Mouse (Mus musculus): ENCODE results near the gene Zfp46. TPM values are rescaled to one million over a fixed set of nuclear protein-coding genes. Genes with fewer than 3 reads are reported as not detected.
A peak's percentile ranks its signal among the peaks of the same experiment; 100 is the strongest.

The Zfp46 gene
- polyA plus RNA-seq, 2 experiments, result 30.2 to 39.6 TPM

- peaks cover 8% of the 10 kb centered on the region; the same call in 1 of the 2 replicates for H3K27me3 ChIP-seq (ENCODE audit: control insufficient read depth, insufficient read depth, low read length)
- H3K4me2 ChIP-seq (replicated peaks; ENCODE audit: low read depth, low read length, severe bottlenecking), result no peak overlapping the region
- H3K4me3 ChIP-seq (replicated peaks; ENCODE audit: low read length), result no peak overlapping the region
- H3K27ac ChIP-seq (replicated peaks; ENCODE audit: low read depth, low read length), result no peak overlapping the region
- WGBS, result 92% methylated on average over 6 of the region's 6 CpGs
- no peak for TF ChIP-seq POLR2A (IDR thresholded peaks at IDR 0.05; ENCODE audit: borderline replicate concordance, extremely low read depth, insufficient read depth, insufficient read length)
- ATAC-seq (ENCODE audit: low FRiP score, low read depth), result no peak
- peaks cover 83% of the 10 kb centered on the region for H3K36me3 ChIP-seq (ENCODE audit: control insufficient read depth, insufficient read depth, low read length)
- DNase-seq (ENCODE audit: low spot score), result no peak
- no peak overlapping the region for H3K9ac ChIP-seq (ENCODE audit: low read depth, low read length, severe bottlenecking)
- H3K9me3 ChIP-seq (ENCODE audit: control insufficient read depth, low read length), result 0 out of 2 replicates have a peak, but pooled peaks cover 4% of the 10 kb centered on the region
- H3K4me1 ChIP-seq (ENCODE audit: control insufficient read depth, insufficient read depth, low read length), result peaks cover 6% of the 10 kb centered on the region
Observed at GRCm38 (mm10) chr4:136291692-136292091, 7.2 kb downstream of the Zfp46 start.

GRCm38 (mm10) chr4:136295941-136296340 is 11.5 kb downstream of the Zfp46 start:
- TF ChIP-seq POLR2A (IDR thresholded peaks at IDR 0.05; ENCODE audit: borderline replicate concordance, extremely low read depth, insufficient read depth, insufficient read length), result no peak
- ATAC-seq (ENCODE audit: low FRiP score, low read depth) (no peak), DNase-seq (ENCODE audit: low spot score) (no peak)
- H3K4me1 ChIP-seq (ENCODE audit: control insufficient read depth, insufficient read depth, low read length), result no peaks in the 10 kb centered on the region
- no peaks in the 10 kb centered on the region for H3K27me3 ChIP-seq (ENCODE audit: control insufficient read depth, insufficient read depth, low read length)
- no peak overlapping the region for H3K9ac ChIP-seq (ENCODE audit: low read depth, low read length, severe bottlenecking)
- peaks cover 43% of the 10 kb centered on the region for H3K36me3 ChIP-seq (ENCODE audit: control insufficient read depth, insufficient read depth, low read length)
- H3K27ac ChIP-seq (replicated peaks; ENCODE audit: low read depth, low read length), result no peak overlapping the region
- WGBS, result 68% methylated on average over 7 of the region's 7 CpGs
- H3K4me2 ChIP-seq (replicated peaks; ENCODE audit: low read depth, low read length, severe bottlenecking), result no peak overlapping the region
- no peaks in the 10 kb centered on the region for H3K9me3 ChIP-seq (ENCODE audit: control insufficient read depth, low read length)
- H3K4me3 ChIP-seq (replicated peaks; ENCODE audit: low read length), result no peak overlapping the region

GRCm38 (mm10) chr4:136302462-136302861 is 18.0 kb downstream of the Zfp46 start:
- no peaks in the 10 kb centered on the region for H3K36me3 ChIP-seq (ENCODE audit: control insufficient read depth, insufficient read depth, low read length)
- TF ChIP-seq POLR2A (IDR thresholded peaks at IDR 0.05; ENCODE audit: borderline replicate concordance, extremely low read depth, insufficient read depth, insufficient read length), result no peak
- no peak overlapping the region for H3K4me2 ChIP-seq (replicated peaks; ENCODE audit: low read depth, low read length, severe bottlenecking)
- H3K4me1 ChIP-seq (ENCODE audit: control insufficient read depth, insufficient read depth, low read length), result 0 out of 2 replicates have a peak, but pooled peaks cover 3% of the 10 kb centered on the region
- ATAC-seq (ENCODE audit: low FRiP score, low read depth) (no peak), DNase-seq (ENCODE audit: low spot score) (no peak)
- no peak overlapping the region for H3K27ac ChIP-seq (replicated peaks; ENCODE audit: low read depth, low read length)
- no peak overlapping the region for H3K9ac ChIP-seq (ENCODE audit: low read depth, low read length, severe bottlenecking)
- no peaks in the 10 kb centered on the region for H3K27me3 ChIP-seq (ENCODE audit: control insufficient read depth, insufficient read depth, low read length)
- no peaks in the 10 kb centered on the region for H3K9me3 ChIP-seq (ENCODE audit: control insufficient read depth, low read length)
- no peak overlapping the region for H3K4me3 ChIP-seq (replicated peaks; ENCODE audit: low read length)
- WGBS, result 65% methylated on average over 4 of the region's 4 CpGs

- H3K27ac ChIP-seq (replicated peaks; ENCODE audit: low read depth, low read length), result no peak overlapping the region
- TF ChIP-seq POLR2A (IDR thresholded peaks at IDR 0.05; ENCODE audit: borderline replicate concordance, extremely low read depth, insufficient read depth, insufficient read length), result no peak
- H3K9me3 ChIP-seq (ENCODE audit: control insufficient read depth, low read length), result no peaks in the 10 kb centered on the region
- DNase-seq (ENCODE audit: low spot score), result peak; percentile 26
- 0 out of 2 replicates have a peak, but pooled peaks cover 3% of the 10 kb centered on the region for H3K4me1 ChIP-seq (ENCODE audit: control insufficient read depth, insufficient read depth, low read length)
- no peak overlapping the region for H3K4me2 ChIP-seq (replicated peaks; ENCODE audit: low read depth, low read length, severe bottlenecking)
- ATAC-seq (ENCODE audit: low FRiP score, low read depth), result no peak
- H3K27me3 ChIP-seq (ENCODE audit: control insufficient read depth, insufficient read depth, low read length), result no peaks in the 10 kb centered on the region
- H3K36me3 ChIP-seq (ENCODE audit: control insufficient read depth, insufficient read depth, low read length), result no peaks in the 10 kb centered on the region
- WGBS, result 16% methylated on average over 2 of the region's 2 CpGs
- no peak overlapping the region for H3K9ac ChIP-seq (ENCODE audit: low read depth, low read length, severe bottlenecking)
- no peak overlapping the region for H3K4me3 ChIP-seq (replicated peaks; ENCODE audit: low read length)
Observed at GRCm38 (mm10) chr4:136304181-136304580, 19.7 kb downstream of the Zfp46 start.

DNA sequence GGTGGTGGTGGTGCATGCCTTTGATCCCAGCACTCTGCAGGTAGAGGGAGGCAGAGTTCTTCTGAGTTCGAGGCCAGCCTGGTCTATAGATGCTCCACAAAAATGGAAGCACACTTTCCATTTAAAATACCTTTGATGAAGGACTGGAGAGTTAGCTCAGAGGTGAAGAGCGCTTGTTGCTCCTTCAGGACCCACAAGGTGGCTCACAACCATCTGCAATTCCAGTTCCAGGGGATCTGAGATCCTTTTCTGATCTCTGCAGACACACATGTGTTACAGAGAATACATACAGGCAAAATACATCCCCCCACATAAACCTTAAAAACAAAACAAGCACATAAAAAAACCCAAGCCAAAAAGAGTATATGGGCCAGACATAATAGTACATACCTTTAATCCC is 23.9 kb downstream of the Zfp46 start:
- no peaks in the 10 kb centered on the region for H3K9me3 ChIP-seq (ENCODE audit: control insufficient read depth, low read length)
- H3K27ac ChIP-seq (replicated peaks; ENCODE audit: low read depth, low read length), result no peak overlapping the region
- DNase-seq (ENCODE audit: low spot score) (no peak), ATAC-seq (ENCODE audit: low FRiP score, low read depth) (no peak)
- WGBS, result 53% methylated on average over 2 of the region's 2 CpGs
- H3K4me2 ChIP-seq (replicated peaks; ENCODE audit: low read depth, low read length, severe bottlenecking), result no peak overlapping the region
- no peak overlapping the region for H3K4me3 ChIP-seq (replicated peaks; ENCODE audit: low read length)
- H3K36me3 ChIP-seq (ENCODE audit: control insufficient read depth, insufficient read depth, low read length), result no peaks in the 10 kb centered on the region; the same call in 1 of the 2 replicates
- no peak overlapping the region for H3K9ac ChIP-seq (ENCODE audit: low read depth, low read length, severe bottlenecking)
- no peak for TF ChIP-seq POLR2A (IDR thresholded peaks at IDR 0.05; ENCODE audit: borderline replicate concordance, extremely low read depth, insufficient read depth, insufficient read length)
- no peaks in the 10 kb centered on the region for H3K27me3 ChIP-seq (ENCODE audit: control insufficient read depth, insufficient read depth, low read length)
- H3K4me1 ChIP-seq (ENCODE audit: control insufficient read depth, insufficient read depth, low read length), result peaks cover 19% of the 10 kb centered on the region

Data from limb, embryonic 14.5 days (tissue).